Mouse (Mus musculus): ENCODE data around the gene Gnas. TPM values are rescaled to one million over a fixed set of nuclear protein-coding genes. Genes with fewer than 3 reads are reported as not detected.
"Not testable (repeated sequence)": the region's sequence is repeated elsewhere in the genome, so short reads cannot be mapped to it uniquely, and the experiment has no call there.

The Gnas gene
- polyA plus RNA-seq, 1 experiment: 1,052 TPM

DNA sequence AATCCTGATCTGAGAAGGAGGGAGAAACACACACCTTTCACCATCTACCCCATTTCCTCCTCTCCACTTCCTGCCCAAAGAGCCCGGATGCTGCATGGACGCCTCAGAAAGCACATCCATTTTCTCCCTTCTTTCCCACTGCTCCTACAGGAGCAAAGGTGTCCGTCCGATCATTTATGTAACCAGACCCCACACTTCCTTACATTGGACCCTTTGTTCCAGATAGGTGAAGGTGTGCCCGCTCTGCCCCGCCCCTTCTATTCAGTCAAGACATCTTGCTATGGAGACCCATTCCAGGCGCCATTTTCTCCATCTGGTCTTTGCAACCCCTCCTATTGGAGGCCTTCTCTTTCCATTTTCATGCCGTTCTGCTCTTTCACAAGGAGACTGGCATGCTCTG is 10.3 kb downstream of the Gnas start:
- DNase-seq (ENCODE audit: low spot score): no peak

DNA sequence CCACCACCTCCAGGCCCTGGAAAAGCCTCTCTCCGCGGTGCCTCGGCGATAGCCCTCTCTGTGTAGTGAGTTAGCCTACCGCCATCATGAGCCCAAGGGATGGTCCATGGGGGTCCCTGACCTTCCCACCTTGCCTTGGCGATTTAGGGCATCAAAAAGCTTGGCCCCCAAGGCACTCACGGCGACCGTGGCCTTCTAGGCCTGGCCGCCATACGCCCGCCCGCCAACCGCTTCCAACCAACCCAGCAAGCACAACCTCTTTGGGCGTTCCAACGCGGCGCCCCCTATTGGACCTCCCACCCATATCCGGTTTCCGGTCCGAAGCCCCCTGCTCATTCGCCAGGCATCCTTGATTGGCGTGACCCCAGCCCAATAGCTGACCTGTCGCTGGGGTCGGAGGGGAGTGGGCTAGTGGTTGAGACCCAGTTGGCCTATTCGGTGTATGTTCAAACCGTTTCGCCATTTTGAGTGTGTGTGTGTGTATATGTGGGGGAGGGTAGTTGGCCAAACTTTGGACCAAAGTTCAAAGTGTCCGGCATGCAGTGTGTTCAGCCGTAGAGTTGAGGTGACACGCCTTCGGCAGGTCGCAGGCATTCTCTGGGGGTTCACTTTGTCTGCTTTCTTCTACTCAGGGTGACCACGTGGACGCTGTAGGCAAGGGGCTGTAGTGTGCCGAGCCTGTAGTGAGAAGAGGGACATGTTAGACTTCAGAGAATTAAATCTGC is 11.2 kb downstream of the Gnas start:
- DNase-seq (ENCODE audit: low spot score): no peak

DNA sequence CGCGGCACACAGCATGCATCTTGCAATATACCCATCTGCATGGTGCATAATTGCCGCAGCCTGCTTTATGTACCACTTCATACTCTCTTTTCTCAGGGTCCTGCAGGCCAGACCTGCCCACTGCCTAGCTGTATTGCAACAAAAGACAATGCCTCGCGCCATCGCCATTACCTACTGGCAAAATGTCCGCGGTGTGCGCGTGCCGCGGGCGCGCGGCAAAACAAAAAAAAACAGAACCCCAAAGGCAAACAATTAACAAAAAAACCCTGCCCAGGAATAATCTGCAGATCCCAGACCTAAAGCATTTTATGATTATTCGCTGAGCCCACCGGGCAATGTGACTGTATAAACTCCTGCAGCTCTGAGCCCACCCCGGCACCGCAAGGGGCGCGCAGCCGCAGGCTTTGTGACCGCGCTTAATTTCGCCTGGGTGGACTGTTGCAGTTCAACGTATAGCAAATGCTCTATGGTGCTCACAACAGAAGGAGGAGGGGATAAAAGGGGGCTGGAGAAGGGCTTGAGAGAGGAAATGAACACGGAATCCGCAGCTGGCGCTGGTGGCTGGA is 11.9 kb downstream of the Gnas start:
- no peak for DNase-seq (ENCODE audit: low spot score)

GRCm38 (mm10) chr2:174297086-174297571 is 13.0 kb downstream of the Gnas start:
- no peak for DNase-seq (ENCODE audit: low spot score)

DNA sequence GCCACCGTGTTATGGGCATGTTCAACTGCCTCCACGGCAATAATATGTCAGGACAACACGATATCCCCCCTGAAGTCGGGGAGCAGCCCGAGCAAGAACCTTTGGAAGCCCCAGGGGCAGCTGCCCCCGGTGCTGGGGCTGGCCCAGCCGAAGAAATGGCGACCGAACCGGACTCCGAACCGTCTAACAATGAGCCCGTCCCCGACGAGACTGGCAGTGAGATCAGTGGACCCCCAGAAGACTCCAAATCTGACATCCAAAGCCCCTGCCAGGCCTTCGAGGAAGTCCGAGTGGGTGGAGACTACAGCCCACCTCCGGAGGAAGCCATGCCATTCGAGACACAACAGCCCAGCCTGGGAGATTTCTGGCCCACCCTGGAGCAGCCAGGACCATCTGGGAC is 13.7 kb downstream of the Gnas start:
- DNase-seq (ENCODE audit: low spot score): no peak

DNA sequence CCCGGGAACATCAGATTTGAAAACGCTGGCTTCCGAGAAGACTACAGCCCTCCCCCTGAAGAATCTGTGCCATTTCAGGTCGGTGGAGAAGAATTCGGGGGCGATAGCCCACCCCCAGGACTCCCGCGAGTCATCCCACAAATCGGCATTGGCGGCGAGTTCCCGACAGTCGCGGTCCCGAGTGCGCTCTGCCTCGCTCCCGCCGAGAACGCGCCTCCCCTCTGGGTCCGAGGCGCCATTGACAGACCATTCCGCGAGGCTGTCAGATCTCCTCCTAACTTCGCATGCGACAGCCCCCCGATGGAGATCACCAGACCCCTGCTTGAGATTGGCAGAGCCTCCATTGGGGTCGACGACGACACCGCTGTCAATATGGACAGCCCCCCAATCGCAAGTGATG is 14.4 kb downstream of the Gnas start:
- no peak for DNase-seq (ENCODE audit: low spot score)

GRCm38 (mm10) chr2:174299091-174299770 is 15.1 kb downstream of the Gnas start:
- DNase-seq (ENCODE audit: low spot score): no peak

- DNase-seq (ENCODE audit: low spot score): no peak
Observed at GRCm38 (mm10) chr2:174299771-174300160, 15.6 kb downstream of the Gnas start.

DNA sequence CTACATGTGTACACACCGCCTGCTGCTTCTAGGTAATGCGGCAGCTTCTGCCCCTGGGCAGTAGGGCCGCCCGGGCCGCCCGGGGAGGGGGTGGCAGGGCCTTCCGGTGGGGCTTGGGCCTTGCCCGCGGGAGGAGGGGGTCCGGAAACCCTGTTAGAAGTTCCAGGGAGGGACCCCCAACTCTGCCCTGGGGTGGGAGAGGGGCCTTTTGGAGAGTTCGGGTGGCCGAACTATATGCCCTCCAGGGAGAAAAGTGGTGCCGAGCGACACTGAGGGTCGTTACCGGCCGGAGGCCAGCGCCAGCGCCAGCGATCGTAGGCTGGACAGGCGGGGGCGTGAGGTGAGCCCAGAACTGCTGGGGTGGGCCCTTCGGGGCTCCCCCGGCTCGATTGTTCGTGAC is 16.1 kb downstream of the Gnas start:
- no peak for DNase-seq (ENCODE audit: low spot score)

GRCm38 (mm10) chr2:174300666-174301065 is 16.5 kb downstream of the Gnas start:
- no peak for DNase-seq (ENCODE audit: low spot score)

DNA sequence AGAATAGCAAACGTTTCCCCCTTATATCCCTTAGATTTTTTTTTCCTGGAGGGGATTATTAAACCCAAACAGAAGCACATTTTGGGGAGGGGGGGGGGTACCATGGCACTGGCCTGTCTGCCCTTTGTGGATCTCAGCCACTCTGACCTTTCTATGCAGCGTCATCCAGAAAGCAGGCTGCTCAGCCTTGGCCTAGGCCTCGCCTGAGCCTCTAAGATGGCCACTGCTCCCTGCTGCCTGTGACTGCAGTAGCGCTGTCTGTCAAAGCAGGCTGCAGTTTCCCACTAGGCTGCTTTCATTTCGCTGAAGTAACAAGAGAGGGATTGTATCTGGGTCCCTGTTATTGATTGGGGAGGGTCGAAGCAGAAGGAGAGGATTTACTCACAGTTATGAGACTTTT is 18.4 kb downstream of the Gnas start:
- DNase-seq (ENCODE audit: low spot score): no peak

GRCm38 (mm10) chr2:174305646-174306045 is 21.5 kb downstream of the Gnas start:
- DNase-seq (ENCODE audit: low spot score): no peak

DNA sequence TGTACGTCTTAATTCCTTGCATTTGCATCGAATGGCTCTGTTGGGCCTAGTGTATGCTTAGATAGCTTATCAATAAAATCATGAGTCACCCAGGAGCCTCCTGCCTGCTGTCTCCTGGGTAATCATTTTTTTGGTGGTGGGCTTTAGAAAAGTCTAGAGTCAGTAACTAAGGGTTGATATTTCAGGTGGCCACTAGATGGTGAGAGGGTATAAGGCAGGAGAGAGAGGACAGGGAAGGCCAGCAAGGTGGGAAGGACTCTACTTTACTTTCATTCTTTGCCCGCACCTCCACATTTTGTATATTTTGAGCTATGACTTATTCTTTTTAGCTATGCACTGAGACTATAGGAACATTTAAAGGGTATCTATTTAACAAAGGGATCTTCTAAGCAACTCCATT is 23.8 kb downstream of the Gnas start:
- no peak for DNase-seq (ENCODE audit: low spot score)

DNA sequence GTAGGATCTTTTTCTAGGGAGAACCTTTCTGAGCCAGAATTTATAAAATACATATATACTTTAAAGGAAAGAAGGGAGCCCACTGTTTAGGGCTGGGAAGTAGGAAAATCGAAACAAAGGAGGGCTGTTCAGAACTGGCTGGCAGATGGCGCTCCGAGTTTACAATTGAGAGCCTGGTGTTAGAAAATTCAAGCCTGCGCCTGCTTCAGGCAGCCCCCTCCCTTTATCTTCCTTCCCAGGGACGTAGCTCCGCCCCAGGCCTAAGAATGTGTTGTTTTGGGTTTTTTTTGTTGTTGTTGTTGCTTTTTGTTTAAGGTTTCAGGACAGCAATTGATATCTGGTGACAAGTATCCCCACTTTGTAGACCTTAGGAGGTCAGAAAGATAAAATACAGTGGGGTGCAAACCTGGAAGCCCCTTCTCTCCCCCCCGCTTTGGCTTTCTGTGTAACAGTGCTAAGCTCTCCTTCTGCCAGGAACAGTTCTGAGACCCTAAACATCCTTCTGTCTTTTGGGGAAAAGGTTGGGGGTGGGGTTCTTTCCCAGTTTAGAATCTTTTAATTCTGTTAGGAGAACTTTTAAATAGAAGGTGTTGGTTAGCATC is 26.9 kb downstream of the Gnas start:
- no peak for DNase-seq (ENCODE audit: low spot score)

GRCm38 (mm10) chr2:174311613-174312012 is 27.5 kb downstream of the Gnas start:
- no peak for DNase-seq (ENCODE audit: low spot score)

GRCm38 (mm10) chr2:174312118-174312647 is 28.1 kb downstream of the Gnas start:
- DNase-seq (ENCODE audit: low spot score): no peak

DNA sequence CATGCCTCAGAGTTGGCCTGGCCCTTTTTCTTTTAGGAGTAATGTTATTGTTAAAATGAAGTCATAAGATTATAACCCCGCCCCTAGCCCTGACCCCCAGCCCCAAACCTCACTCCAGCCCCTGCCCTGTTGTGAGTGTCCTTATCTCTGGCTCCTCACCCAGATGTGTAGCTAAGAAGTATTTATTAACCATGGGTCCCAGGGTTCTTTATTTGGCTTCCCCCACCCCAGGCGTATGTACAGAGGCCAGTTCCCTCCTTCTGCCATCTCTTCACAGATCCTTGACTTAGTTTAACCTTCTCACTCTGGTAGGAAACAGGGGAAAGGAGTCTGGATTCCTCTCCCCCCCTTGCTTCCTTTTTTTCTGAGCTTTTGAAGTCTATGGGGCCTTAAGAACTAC is 28.5 kb downstream of the Gnas start:
- DNase-seq (ENCODE audit: low spot score): no peak

GRCm38 (mm10) chr2:174315445-174315844 is 31.3 kb downstream of the Gnas start:
- not testable (repeated sequence) for DNase-seq (ENCODE audit: low spot score)

DNA sequence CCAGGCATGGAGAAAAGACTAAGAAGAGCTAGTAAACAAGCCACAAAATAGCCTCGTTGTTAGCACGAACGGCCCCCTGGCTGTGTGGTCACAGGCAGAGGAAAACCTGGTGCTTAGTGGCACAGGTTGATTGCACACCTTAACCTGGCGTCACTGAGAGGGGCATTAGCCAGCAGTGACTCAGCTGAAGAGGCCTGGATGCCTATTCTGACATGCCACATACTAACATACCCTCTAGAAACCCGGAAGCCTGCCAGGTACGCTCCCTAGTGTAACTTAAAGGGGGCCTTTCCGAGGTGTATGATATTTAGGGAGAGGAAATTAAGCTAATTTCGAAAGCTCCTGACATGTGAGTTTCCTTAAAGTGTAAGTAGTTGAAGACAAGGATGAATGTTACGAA is 32.5 kb downstream of the Gnas start:
- DNase-seq (ENCODE audit: low spot score): no peak

GRCm38 (mm10) chr2:174325989-174326388 is 41.9 kb downstream of the Gnas start:
- DNase-seq (ENCODE audit: low spot score): no peak

DNA sequence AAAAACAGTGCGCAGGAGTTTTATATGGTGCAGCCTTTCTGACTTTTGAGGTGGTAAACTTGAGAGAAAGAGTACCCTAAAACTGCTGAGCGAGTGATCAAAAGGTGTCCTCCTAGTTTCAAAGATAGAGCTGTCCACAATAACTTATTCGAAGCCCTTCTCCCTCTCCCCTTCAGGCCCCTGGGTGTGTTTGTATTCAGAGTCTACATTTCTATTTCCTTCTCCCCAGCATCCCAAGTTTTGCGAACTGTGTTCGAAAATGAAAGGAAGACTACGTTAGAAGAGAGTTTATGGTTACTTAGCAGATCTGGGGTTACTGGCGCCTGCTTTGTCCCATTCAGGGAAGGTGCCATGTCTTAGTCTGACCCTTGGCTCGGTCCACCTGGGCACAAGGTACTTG is 42.4 kb downstream of the Gnas start:
- no peak for DNase-seq (ENCODE audit: low spot score)

DNA sequence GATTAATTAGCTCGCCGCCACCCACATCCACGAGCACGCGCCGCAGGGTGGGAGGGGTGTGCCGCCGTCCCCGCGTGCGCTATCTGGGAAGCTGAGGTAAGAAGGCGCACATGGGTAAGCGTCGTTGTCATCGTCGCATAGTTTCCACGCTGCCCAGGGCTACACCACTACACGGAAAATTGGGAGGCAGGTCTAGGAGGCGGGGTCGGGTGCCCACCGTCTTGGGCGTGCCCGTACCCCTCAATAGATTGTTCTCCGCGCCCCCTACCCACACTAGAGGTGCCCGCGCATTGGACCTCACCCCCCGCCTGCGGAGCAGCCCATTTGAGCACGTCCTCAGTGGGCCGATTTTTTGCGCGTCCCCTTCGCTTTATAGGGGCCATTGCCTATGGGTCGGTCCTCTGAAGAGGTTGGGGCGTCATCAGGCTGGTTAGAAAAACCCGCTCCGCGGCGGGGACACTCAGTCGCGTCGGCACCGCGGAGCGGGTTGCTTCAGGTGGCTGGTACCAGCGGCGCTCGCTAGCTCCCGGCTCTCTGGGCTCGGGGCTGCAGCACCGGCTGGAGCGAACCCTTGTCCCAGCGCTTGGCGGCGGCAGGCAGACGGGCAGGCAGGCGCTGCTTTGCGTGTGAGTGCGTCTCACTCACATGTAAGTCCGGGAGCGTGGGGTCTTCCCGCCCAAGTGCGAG is 43.3 kb downstream of the Gnas start:
- DNase-seq (ENCODE audit: low spot score): peak; percentile 54

Measured in urinary bladder, adult 2 months (tissue).